Mouse (Mus musculus) cerebellum, postnatal 10 days (tissue): Measurements from ENCODE around the gene 6030445D17Rik.

ENCODE experiments used
- DNase-seq, 2 experiments: peaks; one replicate each; pipeline ENCODE4 v3.0.0; 2021; ENCODE audit warnings: mixed read lengths in 2 of 2

Gene 6030445D17Rik

GRCm38 (mm10) chr4:136461206-136461605, 844 bp upstream of the 6030445D17Rik start:
- no peak for DNase-seq

- no peak for DNase-seq
Measured at GRCm38 (mm10) chr4:136461761-136462085, 327 bp upstream of the 6030445D17Rik start.

GRCm38 (mm10) chr4:136462839-136463178, 759 bp downstream of the 6030445D17Rik start:
- peak; percentile 38 to 62 for DNase-seq

- DNase-seq: no peak
Measured at GRCm38 (mm10) chr4:136463436-136463835, 1.4 kb downstream of the 6030445D17Rik start.

GRCm38 (mm10) chr4:136466226-136466625, 4.2 kb downstream of the 6030445D17Rik start:
- peak; percentile 84 to 87 for DNase-seq

- peak; percentile 33 to 37 for DNase-seq
Measured at GRCm38 (mm10) chr4:136468553-136469327, 6.7 kb downstream of the 6030445D17Rik start.

GRCm38 (mm10) chr4:136469371-136469903, 7.4 kb downstream of the 6030445D17Rik start, which contains the start of gene Luzp1:
Gene Luzp1 (plus strand): TSS chr4:136469761.
- peak; percentile 97 to 98 for DNase-seq

- no peak for DNase-seq
Measured at GRCm38 (mm10) chr4:136469941-136470346, 7.9 kb downstream of the 6030445D17Rik start.

GRCm38 (mm10) chr4:136470347-136471071, 8.5 kb downstream of the 6030445D17Rik start:
- DNase-seq: peak; percentile 67 to 68

- DNase-seq: no peak
Measured at GRCm38 (mm10) chr4:136476692-136477091, 14.6 kb downstream of the 6030445D17Rik start.

GRCm38 (mm10) chr4:136486549-136486948, 24.5 kb downstream of the 6030445D17Rik start:
- DNase-seq: no peak

- no peak for DNase-seq
Measured at GRCm38 (mm10) chr4:136495993-136496392, 33.9 kb downstream of the 6030445D17Rik start.

- DNase-seq: no peak
Measured at GRCm38 (mm10) chr4:136505426-136506215, 43.6 kb downstream of the 6030445D17Rik start.

GRCm38 (mm10) chr4:136509857-136510256, 47.8 kb downstream of the 6030445D17Rik start:
- DNase-seq: peak; percentile 20 to 21

GRCm38 (mm10) chr4:136511708-136512107, 49.7 kb downstream of the 6030445D17Rik start:
- DNase-seq: no peak

- peak in 1 of 2 experiments; percentile 2 for DNase-seq
Measured at GRCm38 (mm10) chr4:136512905-136513304, 50.9 kb downstream of the 6030445D17Rik start.
